Mouse (Mus musculus): ENCODE data around the gene Musk. TPM values are rescaled to one million over a fixed set of nuclear protein-coding genes. Genes with fewer than 3 reads are reported as not detected.

The Musk gene
- polyA plus RNA-seq, 1 experiment: not detected

DNA sequence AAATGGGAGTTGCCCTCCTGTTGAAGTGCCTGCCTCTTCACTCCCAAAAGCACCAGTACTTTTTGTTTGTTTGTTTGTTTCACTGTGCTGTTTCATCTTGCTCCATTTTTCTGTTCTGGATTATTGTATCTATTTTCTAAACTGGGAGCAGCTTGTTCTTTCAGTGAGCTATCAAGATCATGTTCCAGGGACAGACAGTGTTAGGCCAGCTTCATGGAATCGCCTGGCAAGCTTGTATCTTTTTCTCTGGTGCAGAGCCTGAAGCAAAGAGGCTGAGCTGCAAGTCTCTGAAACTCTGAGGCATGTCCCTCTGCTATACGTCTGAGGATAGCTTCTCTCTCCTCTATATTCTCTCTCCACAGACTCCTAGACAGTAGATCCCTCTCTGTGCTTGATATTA, 50.5 kb downstream of the Musk start:
- H3K36me3 ChIP-seq (replicated peaks; ENCODE audit: low read length): no peaks in the 10 kb centered on the region
- H3K4me1 ChIP-seq: no peaks in the 10 kb centered on the region
- peaks cover 6% of the 10 kb centered on the region for H3K9me3 ChIP-seq
- no peak overlapping the region for H3K4me3 ChIP-seq (replicated peaks)
- TF ChIP-seq FLI1 (IDR thresholded peaks at IDR 0.05; ENCODE audit: low read length) (no peak), GATA1 (IDR thresholded peaks at IDR 0.05; ENCODE audit: borderline replicate concordance, low read length) (no peak)
- no peaks in the 10 kb centered on the region for H3K27me3 ChIP-seq (replicated peaks)

DNA sequence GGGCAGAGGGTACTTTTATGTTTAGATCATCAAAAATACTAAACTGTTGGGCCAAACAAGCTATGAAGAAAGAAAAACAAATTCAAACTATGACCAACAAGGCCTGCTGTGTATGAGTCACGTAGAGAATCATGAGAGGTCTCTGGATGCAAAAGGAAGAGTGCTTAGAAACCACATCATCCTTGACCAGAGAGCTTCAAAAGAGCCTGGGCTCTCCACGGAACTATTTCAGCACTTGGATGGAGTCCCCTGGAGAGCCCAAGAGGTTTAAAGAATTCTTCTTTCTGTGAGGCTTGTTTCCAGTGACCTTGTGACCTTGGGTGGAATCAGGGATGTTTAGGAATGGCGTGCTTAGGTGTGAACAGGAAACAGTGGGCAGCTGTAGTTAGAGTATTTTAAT, 53.5 kb downstream of the Musk start:
- no peak overlapping the region for H3K4me3 ChIP-seq (replicated peaks)
- H3K9me3 ChIP-seq: peaks cover 12% of the 10 kb centered on the region
- H3K36me3 ChIP-seq (replicated peaks; ENCODE audit: low read length): no peaks in the 10 kb centered on the region
- H3K4me1 ChIP-seq: no peaks in the 10 kb centered on the region
- peaks cover 2% of the 10 kb centered on the region for H3K27me3 ChIP-seq (replicated peaks)
- no peak for TF ChIP-seq GATA1 (IDR thresholded peaks at IDR 0.05; ENCODE audit: borderline replicate concordance, low read length)
- TF ChIP-seq FLI1 (IDR thresholded peaks at IDR 0.05; ENCODE audit: low read length): no peak

DNA sequence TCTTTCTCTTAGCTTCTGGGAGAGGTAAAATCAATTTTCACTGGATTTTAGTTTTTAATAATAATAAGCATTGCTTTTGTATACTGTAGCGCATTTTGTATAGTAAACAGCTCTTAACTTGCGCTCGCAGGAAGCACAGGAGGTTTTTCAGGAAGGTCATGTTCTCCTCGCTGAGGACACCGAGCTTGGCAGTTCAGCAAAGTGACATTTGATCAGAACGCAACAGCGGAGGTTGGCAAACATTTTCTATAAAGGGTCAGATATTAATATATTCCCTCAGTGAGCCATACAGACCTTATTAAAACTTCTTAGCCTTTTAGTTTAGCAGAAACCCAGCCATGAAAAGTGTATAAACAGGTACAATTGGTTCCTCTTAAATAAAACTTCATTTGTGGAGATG, 64.4 kb downstream of the Musk start:
- TF ChIP-seq GATA1 (IDR thresholded peaks at IDR 0.05; ENCODE audit: borderline replicate concordance, low read length) (no peak), FLI1 (IDR thresholded peaks at IDR 0.05; ENCODE audit: low read length) (no peak)
- no peaks in the 10 kb centered on the region for H3K27me3 ChIP-seq (replicated peaks)
- H3K4me1 ChIP-seq: no peaks in the 10 kb centered on the region
- H3K36me3 ChIP-seq (replicated peaks; ENCODE audit: low read length): no peaks in the 10 kb centered on the region
- H3K9me3 ChIP-seq: no peaks in the 10 kb centered on the region
- H3K4me3 ChIP-seq (replicated peaks): no peak overlapping the region

DNA sequence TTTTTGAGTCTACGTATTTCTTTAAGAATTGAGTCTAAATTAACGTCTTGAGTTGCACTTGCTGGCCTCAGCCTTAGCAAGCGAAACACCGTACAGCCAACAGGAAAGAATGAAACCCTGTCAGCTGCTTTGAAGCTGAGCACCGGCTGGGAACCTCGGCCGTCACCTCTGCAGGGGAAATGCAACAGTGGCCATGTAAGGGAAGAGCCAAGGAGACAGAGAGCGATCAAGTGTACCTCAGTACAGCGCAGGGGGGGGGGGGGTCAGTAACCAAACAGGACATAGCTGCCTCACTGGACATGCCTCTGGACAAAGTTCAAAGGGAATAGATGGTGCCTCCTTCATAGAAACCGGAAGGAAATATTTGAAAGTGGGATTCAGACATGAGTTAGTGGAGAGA, 65.4 kb downstream of the Musk start:
- no peak for TF ChIP-seq GATA1 (IDR thresholded peaks at IDR 0.05; ENCODE audit: borderline replicate concordance, low read length)
- TF ChIP-seq FLI1 (IDR thresholded peaks at IDR 0.05; ENCODE audit: low read length): no peak
- Histone ChIP-seq H3K4me3 (replicated peaks) (no peak overlapping the region), H3K9me3 (no peaks in the 10 kb centered on the region), H3K4me1 (no peaks in the 10 kb centered on the region), H3K36me3 (replicated peaks; ENCODE audit: low read length) (no peaks in the 10 kb centered on the region), H3K27me3 (replicated peaks) (no peaks in the 10 kb centered on the region)

DNA sequence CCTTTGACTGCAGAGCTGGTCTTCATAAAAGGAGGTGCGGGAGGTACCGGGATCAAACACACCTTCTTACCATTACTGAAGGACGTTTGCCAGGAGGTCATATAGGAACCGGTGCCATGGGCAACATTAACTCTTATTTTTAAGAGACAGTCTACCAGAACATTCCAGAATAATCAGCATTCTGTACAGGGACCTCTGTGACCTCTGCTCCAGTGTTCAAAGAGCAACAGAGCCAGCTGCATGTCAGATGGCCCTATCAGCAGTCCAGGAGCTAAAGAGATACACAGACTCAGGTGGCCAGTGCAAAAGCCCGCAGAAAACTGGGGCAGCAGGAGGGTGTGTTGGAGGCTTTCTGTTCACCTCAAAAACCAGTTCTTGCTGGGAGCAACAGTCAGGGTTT, 65.8 kb downstream of the Musk start:
- H3K36me3 ChIP-seq (replicated peaks; ENCODE audit: low read length): no peaks in the 10 kb centered on the region
- no peaks in the 10 kb centered on the region for H3K4me1 ChIP-seq
- H3K9me3 ChIP-seq: no peaks in the 10 kb centered on the region
- H3K4me3 ChIP-seq (replicated peaks): no peak overlapping the region
- no peak for TF ChIP-seq FLI1 (IDR thresholded peaks at IDR 0.05; ENCODE audit: low read length)
- TF ChIP-seq GATA1 (IDR thresholded peaks at IDR 0.05; ENCODE audit: borderline replicate concordance, low read length): no peak
- H3K27me3 ChIP-seq (replicated peaks): no peaks in the 10 kb centered on the region

DNA sequence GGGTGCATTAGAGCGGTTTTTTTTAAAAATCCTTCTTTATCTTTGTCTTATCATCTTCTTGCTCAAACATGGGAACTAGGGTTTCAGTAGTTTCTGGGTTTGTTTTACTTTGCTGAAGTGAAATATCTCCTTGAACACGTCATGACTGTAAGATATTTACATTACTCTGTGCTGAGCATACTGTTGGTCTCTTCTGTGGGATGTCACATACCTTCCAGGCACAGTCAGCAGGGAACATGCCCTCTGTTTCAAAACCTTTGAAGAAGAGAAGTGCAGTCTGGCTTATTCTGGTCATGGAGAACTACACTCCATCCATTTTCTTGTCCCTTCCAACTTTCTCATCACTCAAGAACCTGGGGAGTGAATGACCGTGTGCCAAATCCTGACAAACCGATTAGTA, 73.2 kb downstream of the Musk start:
- H3K4me1 ChIP-seq: no peaks in the 10 kb centered on the region
- peaks cover 3% of the 10 kb centered on the region for H3K27me3 ChIP-seq (replicated peaks)
- H3K36me3 ChIP-seq (replicated peaks; ENCODE audit: low read length): no peaks in the 10 kb centered on the region
- TF ChIP-seq FLI1 (IDR thresholded peaks at IDR 0.05; ENCODE audit: low read length) (no peak), GATA1 (IDR thresholded peaks at IDR 0.05; ENCODE audit: borderline replicate concordance, low read length) (no peak)
- H3K4me3 ChIP-seq (replicated peaks): no peak overlapping the region
- no peaks in the 10 kb centered on the region for H3K9me3 ChIP-seq

DNA sequence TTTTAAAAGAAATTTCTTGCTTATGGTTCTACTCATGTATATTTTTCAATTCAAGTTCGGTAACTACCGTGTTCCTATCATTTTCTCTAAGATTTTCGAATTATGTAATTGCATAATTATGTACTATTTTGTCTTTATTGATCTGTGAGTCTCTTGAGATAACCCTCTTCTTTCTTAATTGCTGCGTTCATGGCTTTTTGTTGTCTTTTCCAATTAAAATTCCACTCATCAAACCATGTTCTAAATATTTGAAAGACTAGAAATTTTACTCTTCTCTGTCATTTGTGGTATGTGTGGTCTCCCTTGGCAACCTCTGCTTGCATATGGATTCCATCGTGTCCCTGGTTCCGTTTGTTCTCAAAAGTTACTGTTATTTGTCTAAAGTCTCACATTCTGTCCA, 79.6 kb downstream of the Musk start:
- Histone ChIP-seq H3K4me3 (replicated peaks) (no peak overlapping the region), H3K9me3 (no peaks in the 10 kb centered on the region)
- TF ChIP-seq GATA1 (IDR thresholded peaks at IDR 0.05; ENCODE audit: borderline replicate concordance, low read length): no peak
- TF ChIP-seq FLI1 (IDR thresholded peaks at IDR 0.05; ENCODE audit: low read length): no peak

DNA sequence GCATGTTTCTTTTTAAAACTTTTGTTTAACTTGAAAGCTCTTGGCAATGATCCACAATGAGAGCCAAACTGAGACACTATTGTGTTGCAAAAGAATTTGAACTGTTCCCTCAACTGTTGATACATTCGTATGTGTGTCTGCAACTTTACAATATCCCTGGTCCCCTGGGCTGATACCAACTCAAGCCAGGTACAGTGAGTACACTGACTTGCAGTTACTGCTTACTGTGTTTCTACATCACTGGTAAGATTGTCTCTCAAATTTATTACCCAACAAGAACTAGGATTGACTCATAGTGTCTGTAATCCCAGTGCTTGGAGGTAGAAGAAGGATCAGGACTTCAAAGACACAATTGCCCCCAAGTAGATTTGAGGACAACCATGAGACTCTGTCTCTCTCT, 85.3 kb downstream of the Musk start:
- Histone ChIP-seq H3K4me3 (replicated peaks) (no peak overlapping the region), H3K4me1 (no peaks in the 10 kb centered on the region), H3K9me3 (no peaks in the 10 kb centered on the region), H3K27me3 (replicated peaks) (peaks cover 6% of the 10 kb centered on the region), H3K36me3 (replicated peaks; ENCODE audit: low read length) (no peaks in the 10 kb centered on the region)
- TF ChIP-seq FLI1 (IDR thresholded peaks at IDR 0.05; ENCODE audit: low read length): no peak
- no peak for TF ChIP-seq GATA1 (IDR thresholded peaks at IDR 0.05; ENCODE audit: borderline replicate concordance, low read length)

More for the DNA sequence above, 79.6 kb downstream of the Musk start:
- H3K27me3 ChIP-seq (replicated peaks): no peaks in the 10 kb centered on the region
- no peaks in the 10 kb centered on the region for H3K36me3 ChIP-seq (replicated peaks; ENCODE audit: low read length)
- no peaks in the 10 kb centered on the region for H3K4me1 ChIP-seq

DNA sequence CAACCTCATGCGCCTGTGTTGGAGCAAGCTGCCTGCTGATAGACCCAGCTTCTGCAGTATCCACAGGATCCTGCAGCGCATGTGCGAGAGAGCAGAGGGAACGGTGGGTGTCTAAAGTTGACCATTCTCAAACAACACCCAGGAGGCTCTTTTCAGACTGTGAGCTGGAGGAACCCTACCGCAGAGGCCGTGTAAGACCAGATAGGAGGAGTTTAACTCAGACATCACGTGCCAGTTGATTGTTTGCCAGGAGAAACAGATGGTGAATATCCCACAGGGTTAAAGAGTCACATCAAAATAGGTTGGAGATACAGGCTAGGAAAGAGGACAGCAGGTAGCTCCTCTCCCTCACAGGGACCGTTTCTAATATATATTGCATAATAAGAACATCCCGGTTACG, 87.8 kb downstream of the Musk start:
- no peaks in the 10 kb centered on the region for H3K36me3 ChIP-seq (replicated peaks; ENCODE audit: low read length)
- peaks cover 6% of the 10 kb centered on the region for H3K27me3 ChIP-seq (replicated peaks)
- TF ChIP-seq GATA1 (IDR thresholded peaks at IDR 0.05; ENCODE audit: borderline replicate concordance, low read length) (no peak), FLI1 (IDR thresholded peaks at IDR 0.05; ENCODE audit: low read length) (no peak)
- H3K4me3 ChIP-seq (replicated peaks): no peak overlapping the region
- no peaks in the 10 kb centered on the region for H3K4me1 ChIP-seq
- no peaks in the 10 kb centered on the region for H3K9me3 ChIP-seq

DNA sequence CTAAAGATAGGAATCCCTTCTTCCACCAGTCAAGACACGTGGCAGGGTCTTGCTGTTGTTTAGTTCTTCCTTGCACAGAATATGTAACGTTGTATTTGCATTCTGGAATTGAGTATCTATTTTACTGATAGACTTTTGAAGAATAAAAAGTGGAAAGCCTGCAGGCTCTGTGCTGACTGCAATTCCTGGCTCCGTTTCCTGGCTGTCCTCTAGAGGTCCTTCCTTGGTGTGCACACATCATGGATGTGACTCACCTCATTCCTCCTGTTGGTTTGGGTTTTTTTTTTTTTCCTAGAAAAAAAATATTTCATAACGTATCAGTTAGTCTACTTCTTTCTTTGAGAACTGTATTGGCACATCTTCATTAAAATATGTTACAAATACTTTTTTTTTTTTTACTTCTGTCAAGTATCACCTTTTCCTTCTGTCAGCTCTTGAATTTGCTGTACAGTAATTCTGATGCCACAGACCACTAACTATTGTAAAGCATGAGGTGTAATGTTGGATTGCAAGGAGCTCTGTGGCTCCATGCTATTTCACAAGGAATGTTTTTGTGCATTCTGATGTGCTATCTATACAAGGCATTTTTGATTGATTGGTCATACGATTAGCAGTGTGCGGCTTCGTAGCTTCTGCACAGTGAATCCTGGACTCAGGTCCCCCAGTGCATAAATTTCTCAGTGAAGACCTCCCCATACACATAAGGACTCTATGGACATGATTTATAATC, 88.5 kb downstream of the Musk start:
- H3K27me3 ChIP-seq (replicated peaks): peaks cover 6% of the 10 kb centered on the region
- no peaks in the 10 kb centered on the region for H3K36me3 ChIP-seq (replicated peaks; ENCODE audit: low read length)
- no peaks in the 10 kb centered on the region for H3K9me3 ChIP-seq
- H3K4me1 ChIP-seq: no peaks in the 10 kb centered on the region
- H3K4me3 ChIP-seq (replicated peaks): no peak overlapping the region
- TF ChIP-seq FLI1 (IDR thresholded peaks at IDR 0.05; ENCODE audit: low read length) (no peak), GATA1 (IDR thresholded peaks at IDR 0.05; ENCODE audit: borderline replicate concordance, low read length) (no peak)

Measured in megakaryocyte, embryonic 14.5 days (primary cell).